Mouse (Mus musculus) small intestine, adult 2 months (tissue): ENCODE results near the gene Ptpn11.

ENCODE experiments used
- CTCF ChIP-seq: fragments of 200-500 bp; IDR thresholded peaks from 2 replicates; pipeline ENCODE4 v1.5.1; 2012; ENCODE audit warnings: low read depth, mild to moderate bottlenecking, control low read depth, inconsistent platforms, low read length, moderate library complexity, mixed read lengths; ENCODE audit not compliant: insufficient replicate concordance, insufficient read length; ENCODE audit errors: extremely low read depth
- POLR2A ChIP-seq: fragments of 200-500 bp; IDR thresholded peaks from 2 replicates; pipeline ENCODE4 v1.6.1; 2012; ENCODE audit warnings: low read depth, mild to moderate bottlenecking, control low read depth, inconsistent platforms, low read length, moderate library complexity

DNA sequence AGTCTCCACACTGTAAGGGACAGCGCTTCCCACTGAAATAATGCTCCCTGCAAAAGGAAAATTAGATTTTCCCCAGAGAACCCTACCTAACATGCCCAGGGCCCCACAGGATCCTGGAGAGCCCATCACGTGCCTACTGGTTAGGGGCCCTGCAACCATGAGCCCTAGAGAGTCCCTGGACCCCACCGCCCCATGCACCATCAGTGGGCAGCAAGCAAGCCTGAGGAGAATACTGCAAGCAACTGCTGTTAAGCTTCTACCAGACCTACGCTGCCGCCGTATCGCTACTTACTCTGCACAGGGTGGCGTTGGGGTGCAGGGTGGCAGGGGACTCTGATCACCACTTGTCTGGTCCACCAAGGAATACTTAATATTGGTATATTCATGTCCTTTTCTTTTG is 54.1 kb downstream of the Ptpn11 start:
- no peak for TF ChIP-seq POLR2A
- TF ChIP-seq CTCF, result no peak
